Mouse (Mus musculus) kidney, embryonic 15.5 days (tissue): ENCODE results near the gene Gm10563. TPM values are rescaled to one million over a fixed set of nuclear protein-coding genes. Genes with fewer than 3 reads are reported as not detected.
A peak's percentile ranks its signal among the peaks of the same experiment; 100 is the strongest.

Source experiments
- ATAC-seq: fragments of 200-750 bp; cut with Nextera tagmentation; replicated peaks from 2 replicates; pipeline ENCODE4 v1.8.0; 2017; ENCODE audit warnings: moderate TSS enrichment; ENCODE audit not compliant: low FRiP score
- H3K27ac ChIP-seq: fragments of 300-500 bp; sonication (generic); 2 replicates; pipeline ENCODE4 v1.5.1; 2015; ENCODE audit warnings: mild to moderate bottlenecking, inconsistent platforms
- H3K27me3 ChIP-seq: fragments of 300-500 bp; sonication (generic); 2 replicates; pipeline ENCODE4 v1.6.1; 2015; ENCODE audit warnings: inconsistent platforms
- H3K36me3 ChIP-seq: fragments of 300-500 bp; sonication (generic); 2 replicates; pipeline ENCODE4 v1.6.1; 2015; ENCODE audit warnings: inconsistent platforms
- H3K4me1 ChIP-seq: fragments of 300-500 bp; sonication (generic); 2 replicates; pipeline ENCODE4 v1.6.1; 2015; ENCODE audit warnings: inconsistent platforms
- H3K4me2 ChIP-seq: fragments of 300-500 bp; sonication (generic); 2 replicates; pipeline ENCODE4 v1.6.1; 2015; ENCODE audit warnings: moderate library complexity, mild to moderate bottlenecking, inconsistent platforms
- H3K4me3 ChIP-seq: fragments of 300-500 bp; sonication (generic); replicated peaks from 2 replicates; pipeline ENCODE4 v1.5.1; 2015; ENCODE audit warnings: mild to moderate bottlenecking, inconsistent platforms
- H3K9ac ChIP-seq: fragments of 300-500 bp; sonication (generic); 2 replicates; pipeline ENCODE4 v1.6.1; 2015; ENCODE audit warnings: mild to moderate bottlenecking, inconsistent platforms
- H3K9me3 ChIP-seq: fragments of 300-500 bp; sonication (generic); replicated peaks from 2 replicates; pipeline ENCODE4 v1.6.1; 2016; ENCODE audit warnings: inconsistent platforms
- WGBS: fragments of 180-500 bp; shearing (Covaris S2); methylation state at CpG from one replicate; pipeline ENCODE4 v1.1.7; 2015; ENCODE audit warnings: mixed read lengths; 5-methylcytosine and 5-hydroxymethylcytosine counted together
- polyA plus RNA-seq: library from polyadenylated mRNA; unstranded; fragments of >200 nt; fragmentation: Nextera tagmentation; extraction: Ambion mirVana; gene quantifications from 2 replicates; pipeline ENCODE4 v1.2.1, GENCODE M21; 2015

Gene Gm10563
- polyA plus RNA-seq, 1 experiment from 2014 or later: not detected

DNA sequence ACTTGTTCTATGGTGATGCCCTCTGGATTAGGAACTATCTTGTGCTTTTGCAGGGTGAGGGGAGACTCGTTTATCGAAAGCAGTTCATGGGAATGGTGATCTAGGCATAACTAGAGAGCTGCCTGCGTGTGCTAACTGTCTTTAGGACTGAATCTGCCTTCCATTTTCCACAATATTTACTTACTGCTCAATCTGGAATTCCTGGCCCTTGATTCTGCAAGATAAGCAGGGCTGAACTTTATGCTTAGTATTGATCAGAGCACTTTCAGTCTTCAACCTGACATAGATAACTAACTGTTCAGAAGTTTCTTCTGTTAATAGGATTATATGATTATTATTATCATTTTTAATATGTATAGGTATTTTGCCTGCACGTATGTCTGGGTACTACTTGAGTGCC lies 40.1 kb downstream of the Gm10563 start:
- no peak overlapping the region for H3K27ac ChIP-seq
- WGBS: 87% methylated on average over 4 of the region's 4 CpGs

GRCm38 (mm10) chr4:155603801-155604200 lies 41.4 kb downstream of the Gm10563 start:
- Histone ChIP-seq H3K9ac (no peak overlapping the region), H3K4me2 (no peak overlapping the region), H3K36me3 (peaks cover 29% of the 10 kb centered on the region), H3K9me3 (no peaks in the 10 kb centered on the region), H3K27me3 (no peaks in the 10 kb centered on the region), H3K4me3 (no peak overlapping the region), H3K4me1 (peaks cover 17% of the 10 kb centered on the region), H3K27ac (no peak overlapping the region)
- 92% methylated on average over 6 of the region's 6 CpGs for WGBS
- no peak for ATAC-seq

More for the DNA sequence above, 40.1 kb downstream of the Gm10563 start:
- Histone ChIP-seq H3K36me3 (peaks cover 42% of the 10 kb centered on the region), H3K4me1 (peaks cover 15% of the 10 kb centered on the region), H3K9ac (no peak overlapping the region), H3K9me3 (no peaks in the 10 kb centered on the region), H3K4me2 (no peak overlapping the region), H3K4me3 (no peak overlapping the region), H3K27me3 (no peaks in the 10 kb centered on the region)
- no peak for ATAC-seq

GRCm38 (mm10) chr4:155602753-155603152 lies 42.5 kb downstream of the Gm10563 start:
- Histone ChIP-seq H3K9ac (peak overlapping the region; percentile 93; the same call in 1 of the 2 replicates), H3K4me3 (peak overlapping the region; percentile 81), H3K9me3 (no peaks in the 10 kb centered on the region), H3K27ac (no peak overlapping the region), H3K4me1 (peaks cover 21% of the 10 kb centered on the region), H3K4me2 (peak overlapping the region; percentile 86), H3K36me3 (peaks cover 29% of the 10 kb centered on the region), H3K27me3 (no peaks in the 10 kb centered on the region)
- 100% methylated on average over 1 of the region's 1 CpGs for WGBS
- no peak for ATAC-seq

DNA sequence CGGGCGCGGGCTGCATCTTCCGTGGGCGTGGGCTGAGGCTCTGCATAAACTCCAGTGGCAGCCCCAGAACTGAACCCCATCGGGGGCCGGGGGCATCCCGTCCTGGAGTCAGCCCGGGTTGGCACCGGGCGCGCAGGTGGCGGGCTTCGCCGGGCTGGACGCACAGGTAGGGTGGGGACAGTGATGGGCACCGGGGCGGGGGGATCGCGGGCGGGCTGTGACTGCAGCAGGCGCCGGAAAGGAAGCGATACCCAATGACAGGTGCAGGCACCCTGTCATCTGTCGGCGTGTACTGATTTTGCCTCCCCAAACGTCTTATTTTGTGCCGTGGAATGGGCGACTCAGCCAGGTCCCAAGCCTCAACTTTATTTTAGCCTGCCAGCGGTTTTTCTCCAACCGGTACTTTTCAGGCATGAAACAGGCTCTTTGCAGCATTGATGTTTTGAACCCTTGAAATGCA lies 43.2 kb downstream of the Gm10563 start:
- Histone ChIP-seq H3K36me3 (peaks cover 29% of the 10 kb centered on the region), H3K4me1 (peaks cover 21% of the 10 kb centered on the region), H3K4me3 (peak overlapping the region; percentile 81), H3K9ac (peak overlapping the region; percentile 93), H3K9me3 (no peaks in the 10 kb centered on the region), H3K4me2 (peak overlapping the region; percentile 86), H3K27me3 (no peaks in the 10 kb centered on the region), H3K27ac (peak overlapping the region; percentile 99)
- under 1% methylated on average over 31 of the region's 31 CpGs for WGBS
- peak; percentile 59 for ATAC-seq

DNA sequence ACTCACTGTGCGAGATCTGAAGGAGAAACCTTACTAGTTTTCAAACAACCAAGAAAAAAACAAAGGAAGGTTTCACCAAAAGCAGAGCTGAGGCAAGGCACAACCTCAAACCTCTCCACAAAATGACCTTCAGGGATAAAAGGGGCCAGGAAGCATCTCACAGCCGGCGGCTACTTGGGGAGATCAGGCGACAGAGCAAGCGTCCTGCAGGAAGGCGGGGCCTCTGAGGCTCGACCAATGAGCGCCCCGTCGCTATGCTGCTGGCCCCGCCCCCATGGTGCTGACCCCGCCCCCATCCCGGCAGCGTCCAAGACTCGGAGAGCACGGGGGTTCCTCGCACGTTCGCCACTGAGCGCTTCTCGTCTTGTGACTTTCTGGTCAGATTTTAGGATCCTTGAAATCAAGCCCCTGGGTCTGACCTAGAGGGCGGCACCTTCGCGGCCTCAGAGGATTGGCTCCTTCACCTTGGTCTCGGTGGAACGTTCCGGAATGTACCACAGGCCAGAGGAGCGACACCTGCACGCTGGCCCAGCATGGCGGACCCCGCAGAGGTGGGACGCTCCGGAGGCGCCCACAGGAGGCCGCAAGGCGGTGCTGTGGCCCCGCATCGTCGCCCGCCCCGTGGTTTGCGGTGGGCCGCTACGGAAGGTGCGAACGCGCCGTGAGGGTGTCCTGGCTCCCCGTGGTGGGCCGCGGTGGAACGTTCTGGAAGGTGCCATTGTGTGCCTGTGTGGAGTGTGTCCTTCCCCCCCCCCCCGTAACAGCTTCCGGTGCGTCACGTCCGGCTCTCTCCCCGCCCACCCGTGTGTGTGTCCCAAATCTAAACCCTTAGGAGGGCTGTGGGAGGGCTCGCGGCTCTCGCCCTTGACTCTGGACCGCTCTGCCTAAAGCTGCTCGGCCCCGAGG lies 43.9 kb downstream of the Gm10563 start, which contains the start of gene Slc35e2:
Slc35e2 (plus strand) TSS at position 326 of the 906 bp plus-strand sequence.
- peak within 1 kb of the TSS; percentile 93 for H3K9ac ChIP-seq
- peak; percentile 98 for ATAC-seq
- WGBS: under 1% methylated on average over 63 of the region's 65 CpGs
- H3K4me2 ChIP-seq: peak within 1 kb of the TSS; percentile 86
- peaks cover 29% of the 10 kb centered on the region for H3K36me3 ChIP-seq
- no peaks in the 10 kb centered on the region for H3K27me3 ChIP-seq
- H3K4me1 ChIP-seq: peaks cover 21% of the 10 kb centered on the region
- H3K4me3 ChIP-seq: peak within 1 kb of the TSS; percentile 81
- no peaks in the 10 kb centered on the region for H3K9me3 ChIP-seq
- H3K27ac ChIP-seq: peak within 1 kb of the TSS; percentile 99

DNA sequence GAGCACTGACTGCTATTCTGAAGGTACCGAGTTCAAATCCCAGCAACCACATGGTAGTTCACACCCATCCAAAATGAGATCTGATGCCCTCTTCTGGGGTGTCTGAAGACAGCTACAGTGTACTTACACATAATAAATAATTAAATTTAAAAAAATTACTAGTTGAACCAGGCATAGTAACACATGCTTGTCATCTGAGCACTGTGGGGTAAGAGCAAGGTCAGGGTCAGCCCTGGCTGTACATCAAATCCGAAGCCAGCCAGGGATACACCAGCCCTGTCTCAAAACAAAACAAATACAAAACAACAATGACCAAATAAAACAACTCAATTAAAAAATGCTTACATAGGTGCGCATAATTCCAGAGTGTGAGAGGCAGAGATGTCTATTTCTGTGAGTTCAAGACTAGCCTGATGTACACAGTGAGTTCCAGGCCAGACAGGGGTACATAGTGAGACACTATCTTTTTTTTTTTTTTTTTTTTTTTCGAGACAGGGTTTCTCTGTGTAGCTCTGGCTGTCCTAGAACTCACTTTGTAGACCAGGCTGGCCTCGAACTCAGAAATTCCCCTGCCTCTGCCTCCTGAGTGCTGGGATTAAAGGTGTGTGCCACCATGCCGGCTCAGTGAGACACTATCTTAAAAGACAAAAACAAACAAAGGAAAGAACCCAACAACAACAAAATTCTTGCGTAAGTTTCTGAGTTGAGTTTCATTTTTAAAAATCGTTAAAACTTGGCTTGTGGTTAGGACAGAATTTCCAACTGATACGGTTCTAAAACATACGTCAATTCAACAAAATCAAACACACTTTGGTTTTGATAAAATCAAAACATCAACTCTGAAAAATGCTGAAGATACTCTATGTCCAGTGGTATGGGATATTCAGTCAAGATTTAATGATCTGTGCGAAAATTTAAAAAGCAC lies 45.0 kb downstream of the Gm10563 start:
- H3K4me1 ChIP-seq: peaks cover 21% of the 10 kb centered on the region
- peak overlapping the region; percentile 81 for H3K4me3 ChIP-seq
- H3K36me3 ChIP-seq: peaks cover 19% of the 10 kb centered on the region
- H3K4me2 ChIP-seq: peak overlapping the region; percentile 86
- no peaks in the 10 kb centered on the region for H3K27me3 ChIP-seq
- H3K27ac ChIP-seq: peak overlapping the region; percentile 99
- H3K9ac ChIP-seq: no peak overlapping the region
- WGBS: 87% methylated on average over 11 of the region's 11 CpGs
- no peaks in the 10 kb centered on the region for H3K9me3 ChIP-seq
- no peak for ATAC-seq

GRCm38 (mm10) chr4:155598536-155598935 lies 46.7 kb downstream of the Gm10563 start:
- no peak overlapping the region for H3K4me2 ChIP-seq
- H3K27ac ChIP-seq: no peak overlapping the region
- H3K9me3 ChIP-seq: no peaks in the 10 kb centered on the region
- ATAC-seq: no peak
- H3K4me1 ChIP-seq: peaks cover 21% of the 10 kb centered on the region
- 19% methylated on average over 20 of the region's 20 CpGs for WGBS
- H3K9ac ChIP-seq: no peak overlapping the region
- H3K27me3 ChIP-seq: no peaks in the 10 kb centered on the region
- no peak overlapping the region for H3K4me3 ChIP-seq
- peaks cover 10% of the 10 kb centered on the region for H3K36me3 ChIP-seq

DNA sequence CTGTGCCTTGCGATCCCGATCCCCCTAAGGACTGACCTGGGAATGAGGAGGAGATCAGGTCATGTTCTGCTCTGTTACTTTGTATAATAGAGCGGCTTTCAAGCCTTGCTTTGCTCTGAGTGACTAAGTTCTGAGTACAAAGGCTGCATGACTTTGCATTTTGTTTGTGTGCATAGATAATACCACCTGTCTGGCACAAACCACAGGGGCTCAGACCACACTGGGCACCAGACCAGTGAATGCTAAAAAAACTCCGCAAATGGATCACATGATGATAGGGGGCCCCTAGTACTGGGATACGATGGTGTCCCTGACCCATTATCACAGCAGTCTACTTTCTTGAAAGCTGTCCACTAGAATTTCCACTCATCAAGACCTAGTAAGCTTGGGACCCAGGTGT lies 48.6 kb downstream of the Gm10563 start:
- H3K27me3 ChIP-seq: no peaks in the 10 kb centered on the region
- no peak overlapping the region for H3K4me2 ChIP-seq
- H3K36me3 ChIP-seq: no peaks in the 10 kb centered on the region
- H3K4me3 ChIP-seq: no peak overlapping the region
- H3K4me1 ChIP-seq: 0 out of 2 replicates have a peak, but pooled peaks cover 11% of the 10 kb centered on the region
- WGBS: 76% methylated on average over 5 of the region's 5 CpGs
- no peak overlapping the region for H3K9ac ChIP-seq
- H3K27ac ChIP-seq: no peak overlapping the region
- no peak for ATAC-seq
- no peaks in the 10 kb centered on the region for H3K9me3 ChIP-seq

DNA sequence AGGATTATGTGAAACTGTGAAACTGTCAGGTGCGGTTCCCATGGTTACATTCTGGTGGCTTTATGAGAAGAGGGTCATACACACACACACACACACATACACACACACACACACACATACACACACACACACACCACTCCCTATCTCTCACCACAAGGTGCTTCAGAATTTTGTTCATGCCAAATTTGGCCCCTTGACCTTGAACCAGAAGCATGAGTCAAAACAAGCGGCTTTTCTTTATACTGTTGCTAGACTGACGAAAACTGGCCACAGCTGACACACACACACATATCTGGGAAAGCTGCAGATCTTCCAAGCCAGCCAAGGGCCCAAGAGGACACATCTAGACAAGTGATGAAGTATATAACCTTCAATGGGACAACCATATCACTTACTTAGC lies 49.4 kb downstream of the Gm10563 start:
- 81% methylated on average over 3 of the region's 3 CpGs for WGBS
- ATAC-seq: no peak
- H3K27me3 ChIP-seq: no peaks in the 10 kb centered on the region
- no peaks in the 10 kb centered on the region for H3K9me3 ChIP-seq
- H3K36me3 ChIP-seq: no peaks in the 10 kb centered on the region
- no peak overlapping the region for H3K4me3 ChIP-seq
- H3K4me2 ChIP-seq: no peak overlapping the region
- 0 out of 2 replicates have a peak, but pooled peaks cover 11% of the 10 kb centered on the region for H3K4me1 ChIP-seq
- no peak overlapping the region for H3K9ac ChIP-seq
- H3K27ac ChIP-seq: no peak overlapping the region

DNA sequence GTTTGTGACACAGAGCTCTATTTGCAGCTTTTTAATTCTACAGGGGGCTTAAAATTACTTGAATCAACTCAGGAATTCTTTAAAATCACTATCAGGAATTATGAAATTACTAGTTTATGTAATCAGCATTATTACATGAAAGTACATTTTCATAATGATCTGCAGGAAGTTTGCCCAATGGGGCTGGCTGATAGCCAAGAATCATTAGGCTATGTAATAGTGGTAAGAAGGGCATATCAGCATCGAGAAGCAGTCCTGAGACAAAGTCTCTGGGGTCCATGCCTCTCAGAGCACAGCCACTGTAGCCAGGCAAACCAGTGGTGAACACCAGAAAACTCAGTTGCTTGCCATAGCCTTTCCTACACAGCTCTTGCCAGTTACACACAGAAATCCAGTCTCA lies 51.4 kb downstream of the Gm10563 start:
- Histone ChIP-seq H3K4me1 (0 out of 2 replicates have a peak, but pooled peaks cover 4% of the 10 kb centered on the region), H3K36me3 (peaks cover 18% of the 10 kb centered on the region), H3K9me3 (no peaks in the 10 kb centered on the region), H3K4me3 (no peak overlapping the region), H3K9ac (no peak overlapping the region), H3K4me2 (no peak overlapping the region), H3K27ac (no peak overlapping the region), H3K27me3 (no peaks in the 10 kb centered on the region)
- WGBS: 63% methylated on average over 1 of the region's 1 CpGs
- ATAC-seq: no peak

GRCm38 (mm10) chr4:155591012-155591719 lies 54.0 kb downstream of the Gm10563 start:
- Histone ChIP-seq H3K27ac (no peak overlapping the region), H3K9ac (no peak overlapping the region), H3K36me3 (peaks cover 42% of the 10 kb centered on the region), H3K4me1 (no peaks in the 10 kb centered on the region), H3K4me2 (no peak overlapping the region), H3K27me3 (no peaks in the 10 kb centered on the region), H3K9me3 (no peaks in the 10 kb centered on the region), H3K4me3 (no peak overlapping the region)
- ATAC-seq: no peak
- 88% methylated on average over 7 of the region's 7 CpGs for WGBS
